Mouse (Mus musculus): ENCODE results near the gene P4ha2. TPM values are rescaled to one million over a fixed set of nuclear protein-coding genes. Genes with fewer than 3 reads are reported as not detected.
A peak's percentile ranks its signal among the peaks of the same experiment; 100 is the strongest.

The P4ha2 gene
- total RNA-seq (2021) = 10 to 100 TPM; 15.2 to 22.4 TPM

DNA sequence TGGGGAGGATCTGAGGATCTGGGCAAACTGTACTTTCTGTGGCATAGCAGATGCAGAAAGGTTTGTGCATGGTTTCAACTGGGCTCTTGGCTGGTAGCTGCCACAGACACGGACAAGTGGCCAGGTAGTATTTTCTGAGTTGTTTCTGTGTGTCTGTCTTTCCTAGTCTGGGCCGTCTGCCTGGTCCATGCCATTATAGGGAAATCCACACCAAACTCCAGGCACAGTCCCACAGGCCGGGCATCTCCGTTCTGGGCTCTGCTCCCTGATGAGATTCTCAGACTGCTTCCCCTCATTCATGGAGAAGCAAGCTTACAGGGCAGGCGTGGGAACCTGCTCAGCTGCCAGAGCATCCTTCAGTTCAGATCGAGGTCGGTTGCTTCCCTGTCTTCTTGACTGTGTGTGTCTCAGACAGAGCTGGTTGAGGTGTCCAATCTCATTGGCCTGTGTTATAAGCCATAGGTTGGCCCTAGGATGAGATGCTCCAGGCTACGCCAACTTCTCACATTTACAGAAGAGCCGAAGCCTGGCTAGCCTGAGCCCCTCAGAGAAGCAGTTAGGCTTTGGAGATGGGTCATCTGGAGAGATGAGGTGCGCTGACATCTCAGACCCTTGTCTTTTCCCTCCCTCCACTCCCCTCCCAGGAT, at the start of gene P4ha2:
Gene P4ha2, plus strand, starts transcription at position 51 of the 647 bp plus-strand sequence.
- DNase-seq (ENCODE audit: extremely low spot score in 1 of 2, low spot score in 1 of 2) = no peak

DNA sequence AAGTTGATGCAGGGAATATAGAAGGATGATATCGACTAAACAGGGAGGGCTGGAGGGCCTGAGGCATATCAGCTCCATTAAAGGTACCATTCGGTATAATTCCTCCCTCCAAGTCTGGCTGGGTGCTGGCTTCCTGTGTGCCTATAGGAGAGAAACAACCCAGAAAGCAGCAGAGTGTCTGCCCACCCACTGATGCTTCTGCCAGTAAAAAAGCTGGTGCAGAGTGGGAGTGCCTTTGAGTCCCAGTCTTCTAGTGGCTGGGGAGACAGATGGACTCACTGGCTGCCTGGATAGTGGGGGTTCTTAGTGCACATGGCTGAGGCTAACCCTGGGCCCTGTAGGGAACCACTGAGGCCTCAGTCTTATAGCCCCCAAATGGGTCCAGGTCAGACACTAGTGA, 49.7 kb upstream of the P4ha2 start:
- no peak for DNase-seq (ENCODE audit: extremely low spot score in 1 of 2, low spot score in 1 of 2)

DNA sequence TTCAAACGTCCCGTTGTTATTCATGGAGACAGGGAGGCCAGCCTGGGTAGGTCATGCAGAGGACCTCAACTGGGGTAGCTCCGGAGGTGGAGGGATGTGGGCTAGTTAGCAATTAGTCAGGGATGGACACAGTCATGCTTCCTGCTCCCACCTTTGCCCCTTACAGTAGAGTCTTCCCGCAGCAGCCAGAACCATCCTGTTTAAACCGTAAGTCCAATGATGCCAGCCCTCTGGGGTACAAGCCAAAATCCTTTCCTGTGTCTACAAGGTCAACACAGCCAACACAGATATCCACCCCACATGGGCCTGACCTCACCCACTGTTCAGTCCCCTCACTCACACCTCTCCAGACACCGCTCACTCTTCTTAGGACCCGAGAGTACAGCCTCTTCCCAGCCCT, 48.7 kb upstream of the P4ha2 start:
- DNase-seq (ENCODE audit: extremely low spot score in 1 of 2, low spot score in 1 of 2) = no peak

DNA sequence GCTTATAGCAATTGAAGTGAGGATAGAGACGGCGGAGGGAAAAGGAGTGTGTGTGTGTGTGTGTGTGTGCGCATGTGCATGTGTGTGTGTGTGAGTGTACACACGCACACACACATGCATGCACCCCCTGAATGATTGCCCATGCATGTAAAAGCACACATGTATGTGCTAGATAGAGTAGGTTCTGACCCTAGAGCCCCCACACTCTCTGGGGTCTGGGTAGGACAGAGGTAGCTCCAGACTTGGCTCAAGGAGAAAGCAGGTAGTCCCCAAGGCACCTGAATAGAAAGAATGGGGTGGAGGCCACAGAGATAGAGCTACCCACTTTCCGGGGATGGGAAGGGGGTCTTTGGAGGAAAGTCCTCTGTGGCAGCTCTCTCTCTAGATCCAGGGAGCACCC, 47.8 kb upstream of the P4ha2 start:
- no peak for DNase-seq (ENCODE audit: extremely low spot score in 1 of 2, low spot score in 1 of 2)

DNA sequence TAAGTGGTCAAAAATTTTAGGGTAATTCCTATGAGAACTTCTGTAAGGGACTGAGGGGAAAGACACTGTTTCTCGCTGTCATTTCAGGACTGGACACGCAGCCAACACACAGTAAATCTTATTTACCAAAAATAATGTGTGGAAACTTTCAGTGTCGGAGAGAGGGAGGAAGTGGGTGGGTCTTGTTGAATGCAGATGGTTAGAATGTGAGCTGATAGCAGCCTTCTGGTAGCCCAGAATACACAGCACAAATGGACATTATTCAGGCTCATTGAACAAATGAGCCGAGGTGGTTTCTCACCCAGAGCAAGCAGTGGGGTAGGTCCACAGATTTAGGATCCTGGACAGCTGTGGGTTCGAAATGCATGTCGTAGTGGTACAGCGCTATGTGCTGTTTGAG, 46.8 kb upstream of the P4ha2 start:
- DNase-seq (ENCODE audit: extremely low spot score in 1 of 2, low spot score in 1 of 2) = no peak

DNA sequence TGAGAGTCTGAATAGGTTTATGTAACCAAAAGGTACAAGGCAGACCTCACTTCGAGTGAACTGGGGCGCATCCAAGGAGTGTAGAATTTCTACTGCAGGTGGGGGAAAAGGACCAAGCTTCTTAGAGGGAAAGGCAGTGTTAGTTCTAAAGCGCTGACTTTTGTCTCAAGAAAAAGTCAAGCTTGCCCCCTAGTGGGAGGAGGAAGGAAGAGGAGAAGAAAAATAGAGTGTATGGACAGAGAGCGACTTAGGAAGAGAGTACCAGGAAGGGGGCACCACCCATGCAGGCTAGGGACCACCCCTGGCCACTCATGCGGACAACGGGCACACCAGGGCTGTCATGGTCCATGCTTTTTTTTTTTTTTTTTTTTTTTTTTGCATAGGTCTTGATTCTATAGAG, 45.6 kb upstream of the P4ha2 start:
- peak in 1 of 2 experiments; percentile 38 for DNase-seq (ENCODE audit: extremely low spot score in 1 of 2, low spot score in 1 of 2)

DNA sequence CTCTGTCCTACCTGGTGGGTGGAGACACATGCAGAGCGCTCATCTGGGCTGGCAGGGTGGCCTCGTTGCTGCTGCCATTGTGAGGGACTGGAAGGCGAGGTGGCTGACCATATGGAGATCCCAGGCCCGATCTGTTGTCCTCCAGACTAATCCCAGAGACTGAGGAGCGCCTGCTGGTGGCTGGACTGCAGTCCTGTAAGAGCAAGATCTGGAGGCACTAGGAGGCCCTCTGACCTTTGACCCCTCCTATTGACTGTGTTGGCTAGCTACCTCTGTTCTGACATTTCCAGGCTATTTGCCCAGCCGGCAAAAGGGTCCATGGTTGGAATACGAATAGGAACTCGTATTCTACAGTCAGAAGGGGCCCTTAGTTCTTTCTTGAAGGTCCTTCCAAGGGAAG, 43.8 kb upstream of the P4ha2 start:
- no peak for DNase-seq (ENCODE audit: extremely low spot score in 1 of 2, low spot score in 1 of 2)

DNA sequence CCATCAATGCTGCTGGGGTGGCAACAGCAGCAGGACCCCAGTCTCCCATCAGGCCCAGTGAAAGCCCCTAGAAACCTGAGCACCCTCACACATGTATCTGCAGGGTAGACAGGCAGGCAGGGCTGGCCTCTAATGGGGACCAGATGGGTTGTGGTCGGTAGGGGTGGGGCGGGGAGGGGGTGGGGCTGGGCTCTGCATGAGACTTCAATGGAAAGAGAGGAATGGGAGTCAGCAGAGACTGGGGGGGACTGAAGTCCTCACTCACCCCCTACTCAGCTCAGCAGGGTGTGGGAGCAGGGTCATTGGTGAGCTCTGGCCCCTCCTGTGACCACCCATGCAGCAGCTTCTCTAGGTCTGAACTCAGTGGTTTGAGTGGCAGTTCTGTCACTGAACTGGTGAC, 42.5 kb upstream of the P4ha2 start:
- DNase-seq (ENCODE audit: extremely low spot score in 1 of 2, low spot score in 1 of 2) = no peak

DNA sequence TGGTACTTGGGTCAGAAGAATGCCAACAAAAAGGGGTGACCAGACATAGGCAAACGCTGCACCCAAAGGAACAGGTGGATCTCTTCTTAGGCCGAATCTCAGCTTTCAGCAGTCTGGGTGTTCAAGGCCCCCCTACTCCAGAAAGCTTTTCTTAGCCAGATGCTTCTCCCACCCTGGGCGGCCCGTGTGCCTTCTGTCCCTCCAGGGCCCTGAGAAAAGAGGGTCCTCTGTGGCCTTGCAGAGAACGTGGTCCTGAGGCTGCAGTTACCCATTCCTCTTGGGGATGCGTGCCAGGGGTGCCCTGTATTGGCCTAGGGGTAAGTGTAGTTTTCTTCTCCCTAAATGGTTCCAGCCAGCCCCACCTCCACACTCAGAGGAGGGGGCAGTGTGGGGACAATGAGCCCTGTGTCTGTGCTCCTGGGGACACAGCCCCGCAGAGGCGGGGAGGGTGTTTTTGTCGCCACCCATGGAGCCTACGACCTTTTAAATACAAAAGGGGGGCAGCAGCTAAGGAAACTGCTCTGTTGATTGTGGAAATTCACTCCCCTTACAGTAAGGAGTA, 41.8 kb upstream of the P4ha2 start:
- no peak for DNase-seq (ENCODE audit: extremely low spot score in 1 of 2, low spot score in 1 of 2)

DNA sequence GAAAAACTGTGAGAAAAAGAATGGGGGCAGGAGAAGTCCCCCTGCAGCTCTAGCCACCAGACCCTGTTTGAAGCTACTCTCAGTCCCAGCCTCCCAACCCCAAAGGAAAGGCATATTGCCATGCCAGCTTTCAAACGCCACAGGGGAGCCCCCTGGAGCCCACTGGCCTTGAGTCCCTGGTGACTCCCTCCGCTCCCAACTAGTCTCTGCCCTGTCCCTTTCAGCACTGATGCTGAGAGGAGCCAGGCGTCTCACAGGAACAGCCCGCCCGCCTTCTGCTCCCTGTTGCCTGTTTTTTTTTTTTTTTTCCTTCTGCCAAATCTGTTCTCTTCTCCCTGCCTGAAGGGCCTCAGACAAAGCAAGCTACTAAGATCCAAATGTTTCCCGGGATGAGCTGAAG, 41.3 kb upstream of the P4ha2 start:
- DNase-seq (ENCODE audit: extremely low spot score in 1 of 2, low spot score in 1 of 2) = peak; percentile 38 to 46

DNA sequence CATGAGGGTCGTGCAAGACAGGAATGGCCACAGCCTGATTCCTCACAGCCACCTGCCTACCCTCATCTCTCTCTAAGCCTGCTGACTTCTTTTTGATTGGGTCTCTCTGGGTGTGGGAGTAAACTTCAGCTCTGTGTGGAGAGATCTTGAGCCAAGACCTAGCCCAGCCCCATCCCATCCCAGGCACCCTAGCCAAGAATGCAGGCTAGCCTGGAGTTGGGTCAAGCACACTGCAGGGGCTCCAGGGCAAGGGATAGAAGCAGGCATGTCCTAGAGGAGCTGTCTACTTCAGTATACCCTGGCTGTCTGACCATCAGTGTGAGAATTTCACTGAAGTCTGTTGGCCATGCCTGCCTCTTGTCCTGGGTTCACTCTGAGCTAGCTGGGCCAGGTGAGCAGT, 40.4 kb upstream of the P4ha2 start:
- no peak for DNase-seq (ENCODE audit: extremely low spot score in 1 of 2, low spot score in 1 of 2)

DNA sequence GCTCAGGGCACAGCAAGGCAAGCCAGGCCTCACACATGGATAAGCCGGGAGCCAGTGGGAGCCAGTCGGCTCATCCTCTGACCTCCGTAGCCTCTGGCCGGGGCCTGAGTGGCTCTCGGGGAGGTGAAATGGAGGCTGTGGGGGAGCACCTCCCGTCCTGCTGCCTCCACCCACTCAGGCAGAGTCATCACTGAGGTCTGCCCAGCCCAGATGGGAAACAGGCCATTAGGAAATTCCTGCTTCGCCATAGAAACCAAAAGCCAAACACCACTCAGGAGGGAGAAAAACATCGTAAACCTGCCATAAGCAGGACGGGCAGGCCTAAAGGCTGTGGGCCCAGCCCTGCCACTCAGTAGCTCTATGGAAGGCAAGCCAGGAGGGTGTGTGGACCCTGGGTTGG, 39.6 kb upstream of the P4ha2 start:
- DNase-seq (ENCODE audit: extremely low spot score in 1 of 2, low spot score in 1 of 2) = no peak

DNA sequence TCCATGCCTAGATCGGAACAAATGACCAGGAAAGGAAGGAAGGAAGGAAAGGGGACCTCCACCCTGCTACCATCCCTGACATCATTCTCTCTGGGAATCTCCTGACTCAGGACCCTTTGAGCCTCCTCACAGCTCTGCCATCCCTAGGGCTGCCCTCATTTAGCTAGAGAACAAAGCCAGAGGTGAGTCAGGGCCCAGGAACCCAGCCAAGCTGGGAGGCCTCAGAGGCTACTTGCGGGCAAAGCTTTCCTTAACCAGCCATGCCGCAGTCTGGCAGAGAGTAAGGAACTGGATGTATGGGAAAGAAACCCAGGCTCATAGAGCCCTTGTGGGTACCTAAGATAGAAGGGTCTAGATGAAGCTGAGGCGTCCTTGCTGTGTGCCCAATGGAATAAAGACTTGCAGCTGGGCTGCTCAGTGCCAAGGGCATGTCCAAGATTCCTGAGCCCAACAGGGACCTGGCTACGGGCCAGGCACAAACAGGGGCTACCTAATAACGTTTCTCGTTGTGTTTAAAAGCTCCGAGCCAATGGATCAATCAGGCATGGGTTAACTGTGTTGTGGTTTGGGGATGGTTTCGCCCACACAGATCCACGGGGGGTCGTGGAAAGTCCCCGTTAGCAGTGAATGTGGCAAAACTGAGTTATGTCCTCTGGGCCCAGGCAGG, 37.7 kb upstream of the P4ha2 start:
- no peak for DNase-seq (ENCODE audit: extremely low spot score in 1 of 2, low spot score in 1 of 2)

DNA sequence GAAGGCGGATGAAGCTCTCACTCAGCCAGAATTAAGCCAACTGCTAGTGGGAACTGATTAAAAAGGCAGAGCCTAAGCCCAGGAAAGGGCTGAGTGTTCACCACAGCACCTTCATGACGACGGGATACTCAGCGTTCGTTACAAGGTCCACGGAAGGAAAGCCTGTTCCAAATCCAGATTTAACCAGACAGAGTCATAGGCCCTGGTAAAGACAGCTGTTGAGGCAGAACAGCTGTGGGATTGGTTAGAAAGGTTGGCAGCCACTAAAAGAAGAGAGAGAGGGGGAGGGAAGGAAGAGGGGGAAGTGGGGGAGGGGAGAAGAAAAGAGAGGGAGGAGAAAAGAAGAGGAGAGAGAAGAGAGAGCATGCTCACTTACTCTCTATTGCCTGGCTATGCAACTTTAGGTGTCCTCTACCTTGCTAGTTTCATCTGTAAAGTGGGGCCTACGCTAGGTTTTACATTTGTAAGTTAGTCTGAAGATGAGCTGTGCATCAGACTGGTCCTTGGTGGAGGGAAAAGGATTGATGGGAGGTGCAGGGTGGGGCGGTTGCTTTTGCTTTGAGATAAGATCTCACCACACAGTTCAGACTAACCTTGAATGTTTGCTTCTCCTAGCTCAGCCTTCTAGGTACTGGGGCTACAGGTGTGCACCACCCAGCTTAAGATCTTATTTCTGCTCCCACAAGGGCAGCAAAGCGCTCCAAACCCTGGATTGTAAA, 37.0 kb upstream of the P4ha2 start:
- no peak for DNase-seq (ENCODE audit: extremely low spot score in 1 of 2, low spot score in 1 of 2)

DNA sequence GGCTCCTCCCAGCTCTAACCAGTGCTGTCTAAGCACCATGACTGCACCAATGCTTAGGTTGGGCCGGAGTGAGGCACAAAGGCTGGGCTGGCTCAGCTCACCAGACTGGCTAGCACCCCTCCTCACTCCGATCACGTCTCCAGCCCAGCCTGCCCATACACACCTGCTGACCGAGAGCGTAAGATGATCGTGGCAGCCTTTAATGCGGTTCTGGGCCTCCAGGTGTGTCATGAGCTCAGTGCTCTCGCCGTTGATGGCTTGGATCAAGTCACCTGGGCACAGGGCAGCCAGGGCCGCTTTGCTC, 36.5 kb upstream of the P4ha2 start:
- DNase-seq (ENCODE audit: extremely low spot score in 1 of 2, low spot score in 1 of 2) = no peak

DNA sequence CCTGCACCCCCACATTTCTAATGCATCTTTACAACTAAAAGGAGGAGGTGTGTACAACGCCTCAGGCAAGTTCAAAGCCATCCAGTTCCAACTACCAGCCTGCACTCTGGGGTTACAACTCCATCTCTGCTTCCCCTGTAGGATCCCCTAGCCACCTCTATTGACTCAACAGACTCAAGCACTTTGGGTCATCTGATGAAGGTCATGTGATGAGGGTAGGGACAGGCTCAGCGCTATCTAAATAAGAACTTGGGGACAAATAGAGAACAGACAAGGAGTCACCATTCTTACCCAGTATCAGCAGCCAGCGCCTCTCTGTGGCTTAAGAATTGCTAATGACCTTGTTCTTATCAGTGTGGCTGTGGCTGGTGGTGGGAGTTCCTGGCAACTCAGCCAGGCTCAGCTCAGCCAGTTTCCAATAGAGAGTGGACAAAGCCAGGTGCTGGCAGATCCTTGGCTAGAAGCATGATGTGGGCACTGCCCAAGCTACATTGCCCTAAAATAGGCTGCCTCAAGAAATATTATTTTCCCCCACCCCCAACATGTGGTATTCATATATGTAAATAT, 35.4 kb upstream of the P4ha2 start:
- DNase-seq (ENCODE audit: extremely low spot score in 1 of 2, low spot score in 1 of 2) = no peak

DNA sequence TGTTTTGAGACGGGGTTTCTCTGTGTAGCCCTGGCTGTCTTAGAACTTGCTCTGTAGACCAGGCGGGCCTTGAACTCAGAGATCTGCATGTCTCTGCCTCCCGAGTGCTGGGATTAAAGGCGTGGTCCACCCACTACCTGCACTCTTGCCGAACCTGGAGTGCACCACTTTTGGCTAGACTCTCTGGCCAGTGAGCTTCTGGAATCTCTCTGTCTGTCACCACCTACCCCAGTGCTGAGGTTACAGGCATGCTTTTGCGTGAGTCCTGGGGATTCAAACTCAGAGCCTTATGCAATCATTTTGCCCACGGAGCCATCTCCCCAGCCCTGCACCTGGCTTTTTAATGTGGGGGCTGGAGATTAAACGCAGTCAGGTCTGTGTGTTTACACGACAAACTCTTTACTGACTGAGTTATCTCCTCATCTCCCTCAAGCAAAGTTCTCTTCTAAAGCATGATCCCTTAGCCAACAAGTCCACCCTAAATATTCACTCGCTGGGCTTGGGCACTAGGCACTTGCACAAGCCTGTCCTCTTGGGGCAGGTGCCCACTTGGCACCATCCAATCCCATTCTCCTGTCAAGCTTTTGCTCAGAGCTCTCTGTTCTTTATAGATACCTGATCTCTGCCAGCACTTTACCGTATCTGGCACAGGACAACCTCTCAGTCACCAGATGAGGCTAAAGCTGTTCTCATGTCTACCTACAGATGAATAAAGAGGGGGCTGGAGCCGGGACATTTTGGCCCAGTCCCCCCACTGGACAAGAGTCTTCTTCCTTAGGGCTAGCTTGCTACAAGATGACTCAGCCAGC, 34.6 kb upstream of the P4ha2 start:
- no peak for DNase-seq (ENCODE audit: extremely low spot score in 1 of 2, low spot score in 1 of 2)

DNA sequence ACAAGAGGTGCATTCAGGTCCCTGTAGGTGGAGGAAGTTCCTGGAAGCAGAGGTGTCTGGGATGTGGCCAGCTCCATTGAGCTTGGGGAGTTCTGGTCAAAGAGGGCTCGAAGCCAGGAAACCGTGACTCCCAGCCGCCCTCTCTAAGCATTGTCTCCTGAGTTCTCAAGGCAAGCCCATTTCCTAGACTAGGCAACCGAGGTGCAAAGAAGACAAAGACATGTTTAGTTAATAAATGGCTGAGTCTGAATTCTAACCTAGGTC, 34.0 kb upstream of the P4ha2 start:
- no peak for DNase-seq (ENCODE audit: extremely low spot score in 1 of 2, low spot score in 1 of 2)

DNA sequence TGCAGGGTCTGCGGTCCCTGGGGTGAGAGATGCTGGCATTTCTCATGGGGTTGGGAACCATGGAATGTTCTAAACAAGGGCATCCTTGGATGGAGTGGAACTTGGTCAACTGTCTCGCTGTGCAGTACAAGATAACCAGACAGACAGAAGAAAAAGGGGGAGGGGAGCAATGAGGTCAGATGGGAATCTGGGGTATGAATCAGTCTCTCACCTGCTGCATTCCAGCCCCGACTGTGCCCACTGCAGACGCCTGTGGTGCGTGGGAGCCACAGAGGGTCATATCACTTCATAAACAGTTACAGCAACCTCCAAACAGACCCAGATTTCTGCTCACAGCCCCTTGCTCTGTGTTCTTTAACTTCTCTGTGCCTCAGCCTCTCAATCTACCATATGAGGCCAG, 33.5 kb upstream of the P4ha2 start:
- no peak for DNase-seq (ENCODE audit: extremely low spot score in 1 of 2, low spot score in 1 of 2)

DNA sequence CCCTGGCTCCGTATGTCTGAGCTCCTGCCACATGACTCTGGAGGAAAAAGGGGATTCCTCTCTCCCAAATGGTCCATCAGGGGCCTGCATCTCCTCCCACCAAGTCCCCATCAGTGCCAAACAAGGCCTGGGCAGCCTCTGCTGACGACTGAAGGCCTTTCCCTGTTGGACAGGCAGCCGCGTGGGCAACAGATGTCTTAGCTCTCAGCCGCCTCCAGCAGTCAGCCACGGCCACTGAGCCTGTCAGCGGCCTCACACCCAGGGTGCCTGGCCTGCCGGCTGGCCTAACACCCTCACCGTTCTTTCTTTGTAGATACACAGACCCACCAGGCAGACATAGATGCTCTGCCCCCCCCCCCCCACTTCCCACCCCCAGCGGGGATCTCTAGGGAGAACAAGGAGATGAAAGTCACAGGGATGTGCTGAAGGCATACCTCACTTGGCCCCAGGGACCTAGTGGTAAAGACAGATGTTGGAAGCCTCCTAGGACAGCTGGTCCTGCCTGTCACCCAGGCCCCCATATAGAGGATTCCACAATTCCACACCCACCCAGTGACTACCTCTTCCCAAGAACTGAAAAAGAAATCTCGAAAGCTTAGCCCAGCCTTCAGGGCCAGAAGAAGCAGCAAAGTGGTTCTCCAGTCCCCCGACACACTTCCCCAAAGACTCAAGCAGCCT, 32.4 kb upstream of the P4ha2 start:
- DNase-seq (ENCODE audit: extremely low spot score in 1 of 2, low spot score in 1 of 2) = no peak

Data from layer of hippocampus, postnatal 25 days (tissue).